Mouse (Mus musculus) thymus, postnatal 14 days (tissue): ENCODE data around the gene Svep1.
A peak's percentile ranks its signal among the peaks of the same experiment; 100 is the strongest.

ENCODE experiments used
- DNase-seq: peaks from one replicate; pipeline ENCODE4 v3.0.0; 2021

The Svep1 gene

GRCm38 (mm10) chr4:58169918-58170317, 36.7 kb downstream of the Svep1 start:
- no peak for DNase-seq

GRCm38 (mm10) chr4:58168366-58168765, 38.3 kb downstream of the Svep1 start:
- no peak for DNase-seq

DNA sequence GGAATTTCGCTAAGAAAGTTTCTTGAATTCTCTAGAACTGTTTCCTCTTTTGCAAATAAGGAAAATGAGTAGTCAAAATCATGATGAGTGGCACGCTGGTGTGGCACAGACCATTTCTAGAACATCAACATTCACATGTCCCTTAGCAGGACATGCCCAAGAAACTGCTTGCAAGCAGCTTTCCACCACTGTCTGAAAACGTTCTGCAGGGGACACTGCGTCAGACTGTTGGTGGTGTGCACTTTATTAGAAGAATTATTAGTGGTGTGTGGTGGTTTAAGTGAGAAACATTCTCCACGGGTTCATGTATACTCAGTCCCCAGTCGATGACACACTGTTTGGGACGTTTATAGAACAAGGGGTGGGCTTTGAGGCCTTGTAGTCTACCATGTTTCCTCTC, 40.9 kb downstream of the Svep1 start:
- no peak for DNase-seq

DNA sequence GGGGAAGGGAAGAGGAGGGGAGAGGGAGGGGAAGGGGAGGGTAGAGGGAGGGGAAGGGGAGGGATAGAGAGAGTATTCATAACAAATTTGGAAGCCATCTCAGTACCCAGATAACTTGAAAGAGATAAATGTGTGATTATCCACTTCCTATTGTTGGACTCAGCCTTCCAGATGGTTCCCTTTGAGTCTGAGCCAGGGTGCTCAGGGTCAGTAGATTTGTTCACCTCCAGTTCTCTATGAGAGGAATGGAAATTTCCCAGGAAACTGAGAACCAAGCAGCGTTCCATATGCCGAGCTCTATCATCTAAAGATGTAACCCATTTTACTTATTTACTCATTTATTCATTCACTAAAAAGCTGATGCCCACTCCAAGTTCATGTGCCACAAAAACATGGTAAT, 44.8 kb downstream of the Svep1 start:
- DNase-seq = no peak

DNA sequence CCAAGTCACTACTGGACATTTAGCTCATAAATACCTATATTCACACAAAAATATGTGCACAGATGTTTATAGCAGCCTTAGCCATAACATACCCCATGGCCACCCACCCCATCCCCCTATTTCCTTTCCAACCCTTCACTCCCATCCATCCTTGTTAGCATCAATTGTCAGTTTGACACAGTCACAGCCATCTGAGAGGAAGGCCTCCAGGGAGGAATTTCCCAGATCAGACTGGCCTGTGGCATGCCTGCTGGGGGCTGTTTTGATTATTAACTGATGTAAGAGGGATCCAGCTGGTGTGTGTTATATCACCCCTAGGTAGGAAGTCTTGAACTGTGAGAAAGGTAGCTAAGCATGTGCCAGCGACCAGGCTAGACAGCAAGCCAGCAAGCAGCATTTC, 47.1 kb downstream of the Svep1 start:
- no peak for DNase-seq

GRCm38 (mm10) chr4:58150301-58150700, 56.4 kb downstream of the Svep1 start:
- DNase-seq = no peak

GRCm38 (mm10) chr4:58149186-58149585, 57.5 kb downstream of the Svep1 start:
- DNase-seq = no peak

DNA sequence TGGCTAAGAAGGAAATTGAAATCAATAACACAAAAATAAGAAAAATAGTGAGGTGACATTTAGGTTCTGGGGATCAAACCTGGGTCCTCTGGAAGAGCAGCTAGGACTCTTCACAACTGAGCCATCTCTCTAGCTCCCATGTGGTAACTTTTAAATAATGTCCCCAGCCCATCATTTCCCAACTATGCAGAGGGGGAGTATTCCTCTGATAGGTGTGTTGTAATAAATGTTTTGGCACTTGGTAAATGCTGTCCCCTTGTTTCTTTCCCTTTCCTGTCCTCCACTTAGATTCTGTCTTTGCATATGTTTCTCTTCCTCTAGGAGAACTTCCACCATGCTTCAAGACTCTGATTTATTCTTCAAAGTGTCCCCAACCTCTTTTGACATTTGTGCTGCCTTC, 58.1 kb downstream of the Svep1 start:
- no peak for DNase-seq

GRCm38 (mm10) chr4:58146676-58147075, 60.0 kb downstream of the Svep1 start:
- peak; percentile 5 for DNase-seq

- no peak for DNase-seq
These were observed 66.7 kb downstream of the Svep1 start for GRCm38 (mm10) chr4:58139764-58140556.

- DNase-seq = no peak
These were observed 67.4 kb downstream of the Svep1 start for GRCm38 (mm10) chr4:58139241-58139640.

- DNase-seq = no peak
These were observed 72.9 kb downstream of the Svep1 start for GRCm38 (mm10) chr4:58133610-58134309.

- DNase-seq = no peak
These were observed 76.8 kb downstream of the Svep1 start for GRCm38 (mm10) chr4:58129844-58130243.

DNA sequence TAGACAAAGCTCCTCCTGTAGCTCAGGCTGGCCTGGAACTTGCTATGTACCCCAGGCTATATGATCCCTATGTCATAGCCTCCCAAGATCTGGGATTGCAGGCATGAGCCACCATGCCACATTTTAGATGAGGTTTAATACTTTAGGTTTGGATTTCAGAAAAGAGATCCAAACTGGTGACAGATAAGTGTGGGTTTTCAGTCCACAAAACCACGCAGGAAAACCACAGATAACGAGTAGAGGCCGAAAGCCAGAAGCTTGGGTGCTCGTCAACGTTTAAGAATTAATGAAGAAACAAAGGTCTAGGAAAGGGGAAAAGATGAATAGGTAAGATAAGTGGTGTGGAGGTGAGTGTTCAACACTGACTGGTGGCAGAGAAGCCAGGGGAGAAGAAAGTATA, 79.6 kb downstream of the Svep1 start:
- no peak for DNase-seq

GRCm38 (mm10) chr4:58115452-58115851, 91.2 kb downstream of the Svep1 start:
- no peak for DNase-seq

DNA sequence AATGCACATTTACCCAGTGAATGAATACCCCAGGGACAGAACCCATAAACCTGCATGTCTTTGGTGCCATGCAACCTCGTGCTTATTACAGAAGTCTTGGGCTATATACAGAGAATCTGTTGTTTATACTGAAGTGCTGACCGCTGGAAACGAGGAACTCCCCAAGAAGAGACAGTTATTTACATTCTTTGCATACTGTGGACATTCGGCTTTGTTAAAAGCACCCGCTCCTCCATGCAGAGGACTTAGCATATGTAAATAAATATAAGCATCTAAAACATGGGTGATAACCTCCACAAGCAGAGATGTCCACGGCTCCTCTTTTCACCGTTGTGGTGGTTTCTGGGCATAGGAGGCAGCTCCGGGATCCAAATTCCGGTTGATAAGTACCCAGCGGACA, 95.7 kb downstream of the Svep1 start:
- no peak for DNase-seq

DNA sequence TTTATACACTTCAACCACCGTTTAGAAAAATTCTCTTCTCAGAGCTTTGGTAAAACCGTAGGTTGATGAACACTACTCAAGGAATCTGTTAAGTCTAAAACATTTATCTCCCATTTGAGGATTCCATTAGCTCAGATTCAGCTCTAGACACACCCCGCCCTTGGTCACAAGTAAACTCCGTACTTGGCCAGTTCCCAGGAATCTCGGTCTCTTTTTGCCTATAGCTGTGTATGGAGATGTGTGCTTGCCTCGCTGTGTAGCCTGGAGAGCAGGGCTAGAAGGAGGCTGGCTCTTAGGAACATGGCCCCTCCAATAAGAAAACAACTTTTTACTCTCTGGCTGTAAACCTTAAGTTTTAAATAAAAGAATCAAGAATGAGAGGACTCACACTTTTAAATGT, 96.9 kb downstream of the Svep1 start:
- no peak for DNase-seq

DNA sequence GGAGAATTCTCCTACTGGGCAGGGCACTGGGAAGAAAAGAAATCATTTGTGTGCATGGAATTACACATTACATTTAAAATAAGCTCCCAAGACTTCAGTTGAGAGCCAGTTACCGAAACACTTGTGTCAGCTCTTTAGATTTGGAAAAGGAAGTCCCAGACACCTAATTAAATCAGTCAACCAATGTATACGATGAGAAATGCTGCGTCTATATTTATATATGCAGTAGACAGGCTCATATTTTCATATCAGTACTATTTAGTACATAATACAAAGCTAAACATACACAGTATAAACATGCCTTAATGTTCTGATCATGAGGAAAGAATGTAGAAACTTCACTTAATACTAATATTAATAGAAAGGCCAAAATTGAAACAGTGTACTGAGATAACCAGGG, 98.3 kb downstream of the Svep1 start:
- DNase-seq = no peak

DNA sequence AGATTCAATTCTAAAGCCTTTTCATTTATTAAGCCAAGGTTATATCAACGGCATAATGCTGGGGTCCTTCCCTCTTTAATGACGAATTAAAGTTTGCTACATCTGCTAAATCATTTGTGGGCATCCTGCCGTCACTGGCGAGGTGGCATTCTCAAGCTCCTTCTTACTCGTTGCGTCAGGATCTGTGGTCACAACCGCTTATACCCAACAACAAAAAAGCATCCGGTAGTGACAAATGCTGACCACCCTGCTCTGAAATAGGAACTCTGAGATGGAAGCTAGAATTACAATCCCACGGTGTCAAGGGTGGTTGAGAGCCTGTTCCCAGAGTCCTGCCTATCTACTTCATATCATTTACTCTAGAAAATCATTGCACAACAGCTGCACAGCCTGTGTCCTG, 108.9 kb downstream of the Svep1 start:
- no peak for DNase-seq

DNA sequence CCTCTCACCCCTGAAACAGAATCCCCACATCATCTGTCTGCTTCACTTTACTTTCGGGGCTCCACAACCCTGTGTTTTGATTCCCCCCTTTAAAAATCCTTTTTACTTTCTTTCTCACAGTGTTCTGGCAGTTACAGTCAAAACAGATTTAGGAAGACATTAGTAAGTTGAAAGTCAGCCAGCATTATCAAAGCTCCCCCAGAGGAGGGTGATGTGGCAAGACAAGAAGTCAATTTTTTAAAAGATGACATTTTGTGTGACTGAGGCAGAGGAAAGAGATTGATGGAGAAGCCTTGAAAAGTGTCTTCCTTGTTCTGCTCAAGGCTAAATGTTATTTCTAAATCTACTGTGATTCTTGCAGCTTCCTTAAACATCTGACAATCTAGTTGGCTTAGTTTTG, 119.9 kb downstream of the Svep1 start:
- DNase-seq = no peak

GRCm38 (mm10) chr4:58086151-58086550, 120.5 kb downstream of the Svep1 start:
- DNase-seq = no peak

DNA sequence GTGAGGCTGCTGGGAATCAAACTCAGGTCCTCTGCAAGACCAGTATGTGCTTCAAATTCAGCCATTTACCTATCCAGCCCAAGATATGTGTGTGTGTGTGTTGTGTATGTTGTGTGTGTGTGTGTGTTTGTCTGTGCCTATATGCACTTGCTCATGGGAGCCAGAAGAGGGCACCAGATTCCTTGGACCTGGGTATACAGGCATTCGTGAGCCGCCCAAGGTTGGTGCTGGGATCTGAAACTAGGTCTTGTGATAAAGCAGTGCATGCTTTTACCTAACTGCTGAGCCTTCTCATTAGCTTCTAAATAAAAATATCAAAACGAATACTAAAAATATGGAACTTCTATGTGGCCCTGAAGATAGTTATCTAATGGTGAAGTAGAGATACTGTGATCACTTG, 121.3 kb downstream of the Svep1 start:
- no peak for DNase-seq

GRCm38 (mm10) chr4:58084155-58084554, 122.5 kb downstream of the Svep1 start:
- no peak for DNase-seq

GRCm38 (mm10) chr4:58082588-58082987, 124.1 kb downstream of the Svep1 start:
- peak; percentile 84 for DNase-seq

DNA sequence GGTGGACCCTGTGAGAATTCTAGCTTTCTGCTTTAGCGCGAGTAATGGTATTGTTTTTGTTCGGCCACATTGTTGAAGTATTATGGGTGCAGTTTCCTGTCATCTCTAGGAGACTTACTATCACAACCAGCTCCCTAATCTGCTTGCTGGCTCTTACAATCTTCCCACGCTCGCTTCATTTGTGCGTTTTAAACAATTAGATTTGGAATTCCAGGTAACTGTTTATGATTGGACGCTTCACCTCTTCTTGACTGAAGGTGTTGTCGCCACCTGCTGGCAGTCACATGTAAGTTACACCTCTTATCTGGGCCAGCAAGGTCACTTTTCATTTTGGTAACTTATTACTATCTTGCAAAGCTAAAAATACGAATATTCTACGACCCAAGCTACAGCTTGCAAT, 127.0 kb downstream of the Svep1 start:
- peak; percentile 52 for DNase-seq
